Mouse (Mus musculus): ENCODE results near the gene Olfr509. TPM values are rescaled to one million over a fixed set of nuclear protein-coding genes. Genes with fewer than 3 reads are reported as not detected.
"Not testable (repeated sequence)": the region's sequence is repeated elsewhere in the genome, so short reads cannot be mapped to it uniquely, and the experiment has no call there.

The Olfr509 gene
- polyA plus RNA-seq, 1 experiment from 2014 or later: not detected

GRCm38 (mm10) chr7:108601916-108602315 lies 49.8 kb downstream of the Olfr509 start:
- ATAC-seq: not testable (repeated sequence)
- WGBS: 81% methylated on average over 3 of the region's 3 CpGs

More at GRCm38 (mm10) chr7:108601916-108602315, 49.8 kb downstream of the Olfr509 start:
- not testable (repeated sequence) for H3K27me3 ChIP-seq (replicated peaks; ENCODE audit: control insufficient read depth, insufficient read depth, low read length); H3K4me2 ChIP-seq (ENCODE audit: low read length); H3K27ac ChIP-seq (ENCODE audit: low read depth, low read length); H3K36me3 ChIP-seq (ENCODE audit: control insufficient read depth, insufficient read depth, low read length); H3K4me3 ChIP-seq (ENCODE audit: low read length); H3K4me1 ChIP-seq (ENCODE audit: control insufficient read depth, insufficient read depth, low read depth, low read length); H3K9ac ChIP-seq (ENCODE audit: low read depth, low read length); H3K9me3 ChIP-seq (ENCODE audit: control insufficient read depth, low read length)

Other genes with a start within 250 kb of the Olfr509 start
- not detected in 2 replicates for gene Olfr497, start 231.5 kb downstream of the Olfr509 start, polyA plus RNA-seq (2015; fragmentation: Nextera tagmentation; extraction: Ambion mirVana)
- not detected in 2 replicates for gene Olfr498, start 186.6 kb downstream of the Olfr509 start, polyA plus RNA-seq (2015; fragmentation: Nextera tagmentation; extraction: Ambion mirVana)
- not detected in 2 replicates for gene Olfr502, start 126.8 kb downstream of the Olfr509 start, polyA plus RNA-seq (2015; fragmentation: Nextera tagmentation; extraction: Ambion mirVana)
- not detected in 2 replicates for gene Olfr503, start 107.4 kb downstream of the Olfr509 start, polyA plus RNA-seq (2015; fragmentation: Nextera tagmentation; extraction: Ambion mirVana)
- gene Olfr504, start 86.1 kb downstream of the Olfr509 start, polyA plus RNA-seq (2015; fragmentation: Nextera tagmentation; extraction: Ambion mirVana): not detected in 2 replicates
- gene Olfr506, start 41.1 kb downstream of the Olfr509 start, polyA plus RNA-seq (2015; fragmentation: Nextera tagmentation; extraction: Ambion mirVana): not detected in 2 replicates
- gene Olfr507, start 30.1 kb downstream of the Olfr509 start, polyA plus RNA-seq (2015; fragmentation: Nextera tagmentation; extraction: Ambion mirVana): not detected in 2 replicates
- gene Olfr508, start 21.9 kb downstream of the Olfr509 start, polyA plus RNA-seq (2015; fragmentation: Nextera tagmentation; extraction: Ambion mirVana): not detected in 2 replicates
- not detected in 2 replicates for gene Olfr510, start 14.5 kb upstream of the Olfr509 start, polyA plus RNA-seq (2015; fragmentation: Nextera tagmentation; extraction: Ambion mirVana)
- gene Olfr512, start 61.4 kb upstream of the Olfr509 start, polyA plus RNA-seq (2015; fragmentation: Nextera tagmentation; extraction: Ambion mirVana): not detected in 2 replicates
- gene Olfr513, start 99.1 kb upstream of the Olfr509 start, polyA plus RNA-seq (2015; fragmentation: Nextera tagmentation; extraction: Ambion mirVana): not detected in 2 replicates
- gene Olfr514, start 174.1 kb upstream of the Olfr509 start, polyA plus RNA-seq (2015; fragmentation: Nextera tagmentation; extraction: Ambion mirVana): not detected in 2 replicates
- gene Olfr516, start 198.6 kb upstream of the Olfr509 start, polyA plus RNA-seq (2015; fragmentation: Nextera tagmentation; extraction: Ambion mirVana): not detected in 2 replicates
- not detected in 2 replicates for gene Olfr517, start 220.5 kb upstream of the Olfr509 start, polyA plus RNA-seq (2015; fragmentation: Nextera tagmentation; extraction: Ambion mirVana)
- gene Olfr518, start 233.1 kb upstream of the Olfr509 start, polyA plus RNA-seq (2015; fragmentation: Nextera tagmentation; extraction: Ambion mirVana): not detected in 2 replicates
- gene Olfr519, start 242.5 kb upstream of the Olfr509 start, polyA plus RNA-seq (2015; fragmentation: Nextera tagmentation; extraction: Ambion mirVana): not detected in 2 replicates